ENCODE assay signal across 24 mouse cellular contexts in the genomic region with DNA sequence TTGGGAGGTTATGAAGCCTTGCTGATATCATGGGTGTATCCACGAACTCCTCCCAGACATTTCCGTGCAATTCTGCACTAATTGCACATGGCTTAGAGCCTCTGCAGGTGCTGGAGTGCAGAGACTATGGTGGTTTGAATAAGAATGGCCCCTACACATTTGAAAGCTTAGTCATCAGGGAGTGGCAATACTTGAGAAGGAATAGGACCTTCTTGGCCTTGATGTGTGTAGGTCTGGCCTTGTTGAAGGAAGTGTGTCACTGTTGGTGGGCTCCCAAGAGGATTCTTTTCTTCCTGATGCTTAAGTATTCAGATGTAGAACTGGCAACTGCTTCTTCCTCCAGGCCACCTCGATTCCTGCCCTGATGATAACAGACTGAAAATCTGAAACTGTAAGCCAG.
DNase-seq lines count a peak whose midpoint lies in the region; ATAC-seq and TF ChIP-seq lines count a peak whose summit lies in the region.
"Had no signal": no experiment of that assay in that cellular context is flagged by ENCODE, and none has a peak within 500 bp of the region (broad histone marks: within the 10 kb centered on the region; RNA-seq: fewer than 3 reads in every experiment).

No protein-coding gene starts in this region.

- H3K4me2 ChIP-seq in CH12.LX (ENCODE audit: insufficient read depth, low read depth, poor library complexity, severe bottlenecking) = peak overlapping the region; percentile 9; the same call in 1 of the 2 replicates
- peak overlapping the region; percentile 3 for H3K4me2 ChIP-seq in myocyte (ENCODE audit: low read depth)
- no peak overlapping the region for H3K4me2 ChIP-seq in forebrain, postnatal 0 days (ENCODE audit: low read depth)
- no peak overlapping the region for H3K4me2 ChIP-seq in stomach, postnatal 0 days (replicated peaks; ENCODE audit: low read depth)
- H3K4me2 ChIP-seq: forebrain, embryonic 13.5 days; hindbrain, embryonic 13.5 days; intestine, embryonic 15.5 days had no signal

- in situ Hi-C loops in CH12.LX (cut with MboI; ENCODE audit: low pct_ligation_motif_present, low pct_unique_long_range_greater_than_20kb, low sequenced_read_pairs) = no loop called here
- in situ Hi-C loops in ES-E14 (cut with MboI; ENCODE audit: low sequenced_read_pairs in 2 of 2, unreplicated experiment in 2 of 2) = no loop called here

- DNase-seq in heart, adult 11 months = peak; percentile 35
- DNase-seq in heart, postnatal 4 days = no peak
- peak; percentile 15 for DNase-seq in CH12.LX (ENCODE audit: extremely low read depth)
- DNase-seq in ES-E14 (ENCODE audit: low read depth, low spot score) = peak; percentile 51
- no peak for DNase-seq in forebrain, postnatal 0 days
- DNase-seq in heart, adult 2 months = no peak
- no peak for DNase-seq in stomach, postnatal 0 days (ENCODE audit: low spot score)
- DNase-seq: adrenal gland, postnatal 10 days; adrenal gland, postnatal 36 days; cerebellum, adult 18-20 months; cerebellum, adult 9-10 months; cerebellum, postnatal 14 days; gastrocnemius, postnatal 25 days; kidney, adult 11 months; kidney, adult 8-10 months had no signal

- no peaks in the 10 kb centered on the region for H3K9me3 ChIP-seq in CH12.LX (replicated peaks; ENCODE audit: low read length)
- H3K9me3 ChIP-seq in ES-E14 (ENCODE audit: control insufficient read depth, insufficient read depth, low read depth, low read length) = no peaks in the 10 kb centered on the region
- H3K9me3 ChIP-seq in forebrain, postnatal 0 days (ENCODE audit: low read length) = no peaks in the 10 kb centered on the region
- no peaks in the 10 kb centered on the region for H3K9me3 ChIP-seq in stomach, postnatal 0 days (ENCODE audit: control insufficient read depth, low read length)
- H3K9me3 ChIP-seq: forebrain, embryonic 10.5 days; forebrain, embryonic 13.5 days; heart, embryonic 10.5 days; hindbrain, embryonic 10.5 days; hindbrain, embryonic 13.5 days; intestine, embryonic 15.5 days had no signal

- no peaks in the 10 kb centered on the region for H3K36me3 ChIP-seq in CH12.LX (replicated peaks in 1 of 2; ENCODE audit: control insufficient read depth in 1 of 2, insufficient read depth in 1 of 2, low read length in 1 of 2)
- no peaks in the 10 kb centered on the region for H3K36me3 ChIP-seq in ES-E14 (ENCODE audit: control insufficient read depth, insufficient read depth, low read length, poor library complexity, severe bottlenecking)
- H3K36me3 ChIP-seq in myocyte (ENCODE audit: control insufficient read depth, insufficient read depth) = no peaks in the 10 kb centered on the region
- no peaks in the 10 kb centered on the region for H3K36me3 ChIP-seq in forebrain, postnatal 0 days (ENCODE audit: insufficient read depth)
- H3K36me3 ChIP-seq in heart, adult 2 months (ENCODE audit: control insufficient read depth, insufficient read depth, low read length) = no peaks in the 10 kb centered on the region
- no peaks in the 10 kb centered on the region for H3K36me3 ChIP-seq in stomach, postnatal 0 days (ENCODE audit: control insufficient read depth, insufficient read depth, low read length)
- H3K36me3 ChIP-seq: forebrain, embryonic 10.5 days; heart, embryonic 10.5 days; hindbrain, embryonic 10.5 days; hindbrain, embryonic 13.5 days; intestine, embryonic 15.5 days had no signal

- H3K27ac ChIP-seq in CH12.LX (ENCODE audit: insufficient read depth, low read depth) (no peak overlapping the region), ES-E14 (ENCODE audit: insufficient read depth, low read depth, low read length, poor library complexity, severe bottlenecking) (peak overlapping the region; percentile 90; the same call in 1 of the 2 replicates)
- H3K27ac ChIP-seq in forebrain, postnatal 0 days (ENCODE audit: low read depth, low read length) = no peak overlapping the region
- no peak overlapping the region for H3K27ac ChIP-seq in heart, adult 2 months
- no peak overlapping the region for H3K27ac ChIP-seq in stomach, postnatal 0 days (replicated peaks)
- H3K27ac ChIP-seq: forebrain, embryonic 10.5 days; forebrain, embryonic 13.5 days; heart, embryonic 10.5 days; hindbrain, embryonic 10.5 days; hindbrain, embryonic 13.5 days; intestine, embryonic 15.5 days had no signal

- H3K9ac ChIP-seq in CH12.LX (ENCODE audit: insufficient read depth, low read depth) (no peak overlapping the region), ES-E14 (ENCODE audit: insufficient read depth, low read depth, low read length, poor library complexity, severe bottlenecking) (no peak overlapping the region)
- H3K9ac ChIP-seq in forebrain, postnatal 0 days = no peak overlapping the region
- no peak overlapping the region for H3K9ac ChIP-seq in heart, adult 2 months (ENCODE audit: low read depth, low read length)
- H3K9ac ChIP-seq in stomach, postnatal 0 days (ENCODE audit: low read length) = no peak overlapping the region
- H3K9ac ChIP-seq: forebrain, embryonic 13.5 days; hindbrain, embryonic 13.5 days; intestine, embryonic 15.5 days had no signal

- dilution Hi-C loops in CH12.LX (cut with MboI; ENCODE audit: extremely low pct_ligation_motif_present, extremely low pct_unique_long_range_greater_than_20kb, low sequenced_read_pairs) = no loop called here

- TF ChIP-seq RAD21 in CH12.LX (IDR thresholded peaks at IDR 0.05; ENCODE audit: low read depth, low read length) = no peak

- H3K4me3 ChIP-seq in CH12.LX (replicated peaks in 1 of 3; ENCODE audit: low read depth in 2 of 3, low read length in 2 of 3, poor library complexity in 1 of 3) (no peak overlapping the region), ES-E14 (ENCODE audit: insufficient read depth in 1 of 2, low read depth in 1 of 2, low read length in 2 of 2, poor library complexity in 1 of 2, severe bottlenecking in 1 of 2) (no peak overlapping the region), myocyte (no peak overlapping the region)
- no peak overlapping the region for H3K4me3 ChIP-seq in forebrain, postnatal 0 days (ENCODE audit: low read depth, low read length)
- no peak overlapping the region for H3K4me3 ChIP-seq in heart, adult 2 months
- no peak overlapping the region for H3K4me3 ChIP-seq in stomach, postnatal 0 days (ENCODE audit: low read depth, low read length)
- H3K4me3 ChIP-seq: forebrain, embryonic 10.5 days; forebrain, embryonic 13.5 days; heart, embryonic 10.5 days; hindbrain, embryonic 10.5 days; hindbrain, embryonic 13.5 days; intestine, embryonic 15.5 days had no signal

- 72% methylated on average over 3 of the region's 3 CpGs for WGBS in forebrain, postnatal 0 days
- WGBS in heart, adult 2 months = 61% methylated on average over 3 of the region's 3 CpGs
- 76% methylated on average over 3 of the region's 3 CpGs for WGBS in stomach, postnatal 0 days

- TF ChIP-seq EP300 in CH12.LX (IDR thresholded peaks at IDR 0.05; ENCODE audit: low read length) = no peak
- TF ChIP-seq EP300 in heart, adult 2 months (IDR thresholded peaks at IDR 0.05; ENCODE audit: insufficient read depth, low read depth, low read length) = no peak
- TF ChIP-seq EP300 in stomach, postnatal 0 days (optimal IDR thresholded peaks at IDR 0.05) = no peak

- TF ChIP-seq CTCF in CH12.LX (conservative IDR thresholded peaks at IDR 0.05 in 1 of 2, IDR thresholded peaks at IDR 0.05 in 1 of 2; ENCODE audit: low read depth in 2 of 2, low read length in 2 of 2) = no peak
- no peak for TF ChIP-seq CTCF in forebrain, postnatal 0 days (IDR thresholded peaks at IDR 0.05; ENCODE audit: low read depth)
- TF ChIP-seq CTCF in heart, adult 2 months (IDR thresholded peaks at IDR 0.05) = no peak
- TF ChIP-seq CTCF in stomach, postnatal 0 days (IDR thresholded peaks at IDR 0.05; ENCODE audit: low read depth) = no peak

- no peak for ATAC-seq in forebrain, postnatal 0 days
- ATAC-seq in stomach, postnatal 0 days (ENCODE audit: low FRiP score, low TSS enrichment) = no peak
- ATAC-seq: forebrain, embryonic 13.5 days; forebrain, embryonic 16.5 days; hindbrain, embryonic 16.5 days; intestine, embryonic 15.5 days had no signal

- TF ChIP-seq POLR2A in CH12.LX (IDR thresholded peaks at IDR 0.05; ENCODE audit: low read depth, low read length) (no peak), myocyte (IDR thresholded peaks at IDR 0.05; ENCODE audit: insufficient read length, low read depth) (no peak)
- no peak for TF ChIP-seq POLR2A in heart, adult 2 months (IDR thresholded peaks at IDR 0.05; ENCODE audit: insufficient read depth, low read depth, low read length)

- no peak overlapping the region for H3ac ChIP-seq in myocyte (ENCODE audit: control insufficient read depth, insufficient read length)

- H3K27me3 ChIP-seq in CH12.LX (replicated peaks) (no peaks in the 10 kb centered on the region), myocyte (ENCODE audit: control insufficient read depth, insufficient read depth, insufficient read length) (no peaks in the 10 kb centered on the region)
- no peaks in the 10 kb centered on the region for H3K27me3 ChIP-seq in forebrain, postnatal 0 days (ENCODE audit: insufficient read depth, low read length)
- no peaks in the 10 kb centered on the region for H3K27me3 ChIP-seq in heart, adult 2 months (ENCODE audit: control insufficient read depth, insufficient read depth, low read length)
- no peaks in the 10 kb centered on the region for H3K27me3 ChIP-seq in stomach, postnatal 0 days (ENCODE audit: control insufficient read depth, insufficient read depth, low read length)
- H3K27me3 ChIP-seq: forebrain, embryonic 13.5 days; hindbrain, embryonic 13.5 days; intestine, embryonic 15.5 days had no signal

- H3K4me1 ChIP-seq in CH12.LX (ENCODE audit: control insufficient read depth in 1 of 2, insufficient read depth in 2 of 2) (peaks cover 0 to 10% of the 10 kb centered on the region in 2 experiments; a peak in 3 of 4 replicates), ES-E14 (ENCODE audit: control insufficient read depth in 2 of 2, insufficient read depth in 2 of 2, low read length in 2 of 2, poor library complexity in 1 of 2) (peaks cover 2 to 4% of the 10 kb centered on the region in 2 experiments; a peak in 3 of 4 replicates)
- H3K4me1 ChIP-seq in forebrain, postnatal 0 days (ENCODE audit: insufficient read depth) = no peaks in the 10 kb centered on the region
- H3K4me1 ChIP-seq in heart, adult 2 months (ENCODE audit: control insufficient read depth, insufficient read depth, low read length) = no peaks in the 10 kb centered on the region
- H3K4me1 ChIP-seq in stomach, postnatal 0 days (replicated peaks; ENCODE audit: control insufficient read depth, insufficient read depth) = no peaks in the 10 kb centered on the region
- H3K4me1 ChIP-seq: forebrain, embryonic 10.5 days; forebrain, embryonic 13.5 days; heart, embryonic 10.5 days; hindbrain, embryonic 10.5 days; hindbrain, embryonic 13.5 days; intestine, embryonic 15.5 days had no signal

- intact Hi-C loops in heart, adult 2 months (cut with DNase I) = no loop called here

- no peaks in the 10 kb centered on the region for H3K79me2 ChIP-seq in CH12.LX (replicated peaks; ENCODE audit: control insufficient read depth, extremely low read depth, insufficient read depth, poor library complexity, severe bottlenecking)
- no peaks in the 10 kb centered on the region for H3K79me2 ChIP-seq in myocyte (ENCODE audit: control insufficient read depth, insufficient read depth)
- H3K79me2 ChIP-seq in heart, adult 2 months (replicated peaks; ENCODE audit: control insufficient read depth, insufficient read depth, low read length) = no peaks in the 10 kb centered on the region

TF ChIP-seq in myocyte, 11 proteins besides CTCF, POLR2A, EP300 and RAD21 (continues in another document):
- no peak for TF ChIP-seq USF1 (IDR thresholded peaks at IDR 0.05; ENCODE audit: low read depth)

Comparison
In these comparisons a context has a peak if more than half of its experiments do, and no peak if none do; other contexts are left out.
1. DNase-seq: peak in heart, adult 11 months (single experiment), CH12.LX (single experiment) and ES-E14 (single experiment); none in heart, postnatal 4 days (single experiment), forebrain, postnatal 0 days (single experiment), heart, adult 2 months (0 of 2) and stomach, postnatal 0 days (single experiment).
2. H3K4me2 ChIP-seq: peak in CH12.LX (single experiment) and myocyte (single experiment); none in forebrain, postnatal 0 days (single experiment) and stomach, postnatal 0 days (single experiment).